Mouse (Mus musculus) pancreas, adult 10 weeks (tissue): ENCODE measurements around the gene Triml2. TPM values are rescaled to one million over a fixed set of nuclear protein-coding genes. Genes with fewer than 3 reads are reported as not detected.

Source experiments
- polyA plus RNA-seq: library from polyadenylated mRNA; stranded (reverse); fragments of 350-450 nt; fragmentation: Illumina TruSeq; extraction: RNeasy Lipid Tissue Mini Kit (QIAGEN cat#74804); gene quantifications from one replicate; pipeline ENCODE4 v1.2.3, GENCODE M21; 2015; ENCODE audit warnings: low read depth, low replicate concordance; ENCODE audit not compliant: insufficient read depth

The Triml2 gene
- not detected for polyA plus RNA-seq

DNA sequence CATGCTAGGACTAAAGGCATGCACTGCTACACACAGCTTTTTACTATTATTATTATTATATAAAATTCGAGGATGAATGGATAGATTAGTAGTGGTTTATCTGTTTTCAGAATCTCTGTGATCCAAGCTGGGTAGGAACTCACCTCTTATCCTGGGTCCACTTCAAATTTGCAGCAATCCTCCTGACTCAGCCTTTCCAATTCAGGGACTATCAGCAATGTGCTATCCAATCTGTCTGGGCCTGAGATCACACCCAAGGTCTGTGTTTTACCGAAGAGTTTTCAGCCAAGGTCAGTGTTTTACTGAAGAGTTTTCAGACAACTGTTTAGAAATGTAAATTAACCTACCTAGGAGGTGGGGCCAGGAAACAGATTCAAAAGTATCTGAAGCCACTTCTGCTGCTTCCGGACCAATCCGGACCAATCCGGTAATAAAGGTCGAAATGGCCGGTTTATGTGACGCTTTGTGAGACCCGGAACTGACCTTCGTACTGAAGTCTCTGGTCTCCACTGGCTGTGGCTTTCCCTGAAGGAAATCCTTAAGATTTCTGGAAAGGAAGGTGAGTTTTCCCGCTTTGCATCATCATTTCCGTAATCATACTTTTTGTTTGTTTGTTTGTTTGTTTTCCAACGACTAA, at the start of gene Triml2:
TSS of gene Triml2 (plus strand) at position 488 of the 637 bp plus-strand sequence.

DNA sequence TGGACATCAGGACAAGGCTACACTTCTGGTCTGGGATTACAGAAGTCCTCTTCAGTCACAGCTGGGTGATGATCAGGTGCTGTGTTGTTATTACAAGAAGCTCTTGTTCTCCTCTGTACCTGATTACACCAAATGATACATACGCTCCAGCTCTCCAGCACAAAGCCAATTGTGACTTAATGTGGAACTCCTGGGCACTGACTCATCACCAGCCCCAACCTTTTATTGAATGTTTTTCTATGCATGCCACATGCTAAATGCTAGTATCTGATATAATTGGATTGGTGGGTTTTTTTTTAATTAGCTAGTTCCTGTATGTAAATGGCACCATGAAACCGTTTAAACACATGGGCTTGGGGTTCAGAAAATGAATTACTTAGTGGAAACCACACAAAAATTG, 39.0 kb upstream of the Triml2 start, which contains the start of gene Triml1:
TSS of gene Triml1 (minus strand) at position 101 of the 400 bp plus-strand sequence.

Other genes starting within 250 kb of the Triml2 start
- not detected for gene Triml1, start 39.1 kb upstream of the Triml2 start, polyA plus RNA-seq
- gene Zfp42, start 126.4 kb downstream of the Triml2 start, polyA plus RNA-seq, result not detected